Mouse (Mus musculus) spleen, adult 12 weeks (tissue): ENCODE measurements around the gene Pibf1.

Experiments
- DNase-seq: peaks from one replicate; pipeline ENCODE4 v3.0.0; 2022; ENCODE audit warnings: low spot score

The Pibf1 gene

DNA sequence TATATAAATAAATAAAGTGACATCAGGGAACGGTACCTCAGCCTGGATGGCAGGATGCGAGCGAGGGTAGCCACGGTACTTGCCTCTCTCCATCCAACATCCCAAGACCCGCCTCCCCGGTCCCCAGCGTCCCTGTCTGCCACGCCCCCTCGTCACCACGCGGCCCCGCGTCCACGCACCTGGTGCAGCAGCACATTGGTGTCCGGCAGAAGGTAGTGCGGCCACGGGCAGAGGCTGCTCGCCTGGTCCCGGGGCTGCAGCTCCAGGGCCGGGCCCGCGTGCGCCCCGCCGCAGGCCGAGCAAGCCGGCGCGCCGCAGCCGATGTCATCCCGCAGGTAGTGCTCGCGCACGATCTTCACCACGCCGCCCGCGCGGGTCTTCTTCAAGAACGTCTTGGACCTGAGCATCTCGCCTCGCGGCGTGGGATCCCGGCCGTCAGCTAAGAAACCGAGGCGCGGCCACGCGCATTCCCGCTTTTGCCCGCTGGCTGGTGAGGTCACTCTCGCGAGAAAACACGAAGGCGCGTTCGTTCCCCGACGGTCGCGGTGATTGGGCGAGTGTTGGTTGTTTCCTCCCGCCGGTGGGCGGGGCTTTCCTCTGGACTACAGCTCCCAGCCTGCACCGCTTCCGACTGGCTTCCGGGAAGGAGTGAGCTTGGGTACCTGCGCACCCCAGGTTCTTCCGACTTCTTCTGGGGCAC, at the start of gene Pibf1, which contains the start of gene Dis3:
Gene Pibf1 (plus strand): TSS at position 158 of the 700 bp plus-strand sequence.
Gene Dis3 (minus strand): TSS at position 504 of the 700 bp plus-strand sequence.
- peak; percentile 99 for DNase-seq

DNA sequence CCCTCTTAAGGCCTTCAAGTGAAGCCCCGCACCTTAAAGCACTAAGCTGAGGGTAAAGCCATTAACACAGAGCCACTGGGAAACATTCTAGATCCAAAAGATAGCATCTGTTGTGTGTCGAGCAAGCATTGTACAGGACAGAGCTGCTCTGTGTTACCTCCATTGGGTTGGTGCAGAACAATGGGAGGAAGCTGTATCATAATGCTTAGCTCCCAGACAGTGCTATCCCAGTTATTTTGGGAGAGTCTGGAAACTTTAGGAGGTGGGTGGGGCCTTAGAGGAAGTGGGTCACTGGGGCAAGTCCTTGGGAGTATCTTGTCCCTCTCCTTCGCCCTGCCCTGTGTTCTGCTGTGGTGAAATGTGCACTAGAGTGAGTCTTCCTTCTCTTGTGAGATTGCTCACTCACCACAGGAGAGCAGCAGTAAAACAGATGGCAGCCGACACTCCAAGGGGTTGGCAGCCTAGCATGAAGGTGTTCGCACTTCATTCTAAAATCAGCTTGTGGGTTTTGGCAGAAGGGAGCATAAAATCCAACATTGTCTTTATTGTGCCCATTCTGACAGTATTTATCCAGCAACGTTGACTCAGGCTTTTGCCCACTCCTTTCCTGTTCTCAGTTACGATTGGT, 40.2 kb upstream of the Pibf1 start:
- no peak for DNase-seq

DNA sequence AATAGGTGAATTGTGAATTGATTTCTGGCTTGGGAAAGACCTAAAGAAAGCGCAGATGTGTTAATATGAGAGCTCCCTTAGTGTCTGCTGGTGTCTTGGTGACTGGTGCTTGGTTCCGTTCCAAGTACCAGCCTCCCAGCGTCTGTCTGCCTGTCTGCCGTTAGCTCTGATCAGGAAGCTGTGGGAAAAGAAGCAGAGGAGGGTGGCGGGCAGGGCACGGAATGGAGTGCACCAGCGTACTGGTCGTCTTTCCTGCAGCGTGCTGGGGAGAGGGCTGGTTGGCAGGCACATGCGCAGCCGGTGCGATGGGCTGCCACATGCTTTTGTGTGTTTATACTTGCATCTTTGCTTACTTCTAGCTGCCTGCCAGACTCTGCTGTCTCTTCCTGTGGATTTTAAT, 38.6 kb upstream of the Pibf1 start:
- DNase-seq: no peak

DNA sequence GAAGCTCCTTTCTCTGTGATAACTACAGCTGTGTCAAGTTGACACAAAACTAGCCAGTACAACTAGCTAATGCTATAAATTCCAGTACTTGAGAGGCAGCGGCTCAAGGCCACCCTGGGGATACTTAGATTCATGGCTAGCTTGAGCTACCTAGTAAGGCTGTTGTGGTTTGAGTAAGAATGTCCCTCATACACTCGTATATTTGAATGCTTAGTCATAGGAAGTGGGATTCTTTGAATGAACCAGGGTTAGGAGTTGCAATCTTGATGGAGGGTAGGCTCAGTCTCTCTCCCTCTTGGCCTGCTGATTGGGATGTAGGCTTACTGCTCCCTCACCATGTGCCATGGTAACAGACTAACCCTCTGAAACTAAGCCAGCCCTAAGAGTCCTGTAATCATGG, 36.1 kb upstream of the Pibf1 start:
- DNase-seq: no peak

DNA sequence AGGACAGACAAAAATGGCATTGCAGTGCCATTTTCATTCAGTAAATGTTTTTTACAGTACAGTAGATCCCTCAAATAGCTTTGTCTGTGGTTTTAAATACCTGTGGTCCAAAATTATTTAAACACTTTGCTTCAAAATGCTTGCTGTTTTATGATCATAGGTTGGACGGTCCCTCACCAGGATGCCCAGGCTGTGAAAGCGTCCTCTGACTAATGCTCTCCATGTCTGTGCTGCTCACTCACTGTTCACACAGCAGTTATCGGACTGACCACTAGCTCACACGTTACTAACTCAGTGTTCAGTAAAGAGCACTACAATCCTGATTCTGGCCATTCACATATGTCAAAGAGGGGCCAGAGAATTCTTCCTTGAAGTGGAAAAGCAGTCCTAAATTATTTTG, 28.1 kb upstream of the Pibf1 start:
- DNase-seq: no peak

DNA sequence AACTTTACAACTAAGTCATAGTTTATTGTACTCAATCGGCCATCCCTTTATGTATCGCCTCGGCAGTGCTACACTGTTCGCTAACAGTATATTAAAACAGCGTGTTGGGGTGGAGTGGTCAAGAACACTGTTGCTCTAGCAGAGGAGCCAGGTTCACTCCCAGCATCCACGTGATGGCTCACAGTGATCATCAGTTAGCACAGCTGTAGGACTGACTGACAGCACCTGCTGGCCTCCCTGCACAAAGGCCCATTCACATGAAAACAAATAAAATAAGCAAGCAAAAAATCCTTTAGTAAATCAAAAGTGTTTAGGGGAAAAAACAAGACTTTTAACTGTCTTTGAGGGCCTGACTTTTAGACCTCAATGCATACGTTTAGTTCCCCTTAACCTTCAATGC, 10.3 kb upstream of the Pibf1 start:
- no peak for DNase-seq

DNA sequence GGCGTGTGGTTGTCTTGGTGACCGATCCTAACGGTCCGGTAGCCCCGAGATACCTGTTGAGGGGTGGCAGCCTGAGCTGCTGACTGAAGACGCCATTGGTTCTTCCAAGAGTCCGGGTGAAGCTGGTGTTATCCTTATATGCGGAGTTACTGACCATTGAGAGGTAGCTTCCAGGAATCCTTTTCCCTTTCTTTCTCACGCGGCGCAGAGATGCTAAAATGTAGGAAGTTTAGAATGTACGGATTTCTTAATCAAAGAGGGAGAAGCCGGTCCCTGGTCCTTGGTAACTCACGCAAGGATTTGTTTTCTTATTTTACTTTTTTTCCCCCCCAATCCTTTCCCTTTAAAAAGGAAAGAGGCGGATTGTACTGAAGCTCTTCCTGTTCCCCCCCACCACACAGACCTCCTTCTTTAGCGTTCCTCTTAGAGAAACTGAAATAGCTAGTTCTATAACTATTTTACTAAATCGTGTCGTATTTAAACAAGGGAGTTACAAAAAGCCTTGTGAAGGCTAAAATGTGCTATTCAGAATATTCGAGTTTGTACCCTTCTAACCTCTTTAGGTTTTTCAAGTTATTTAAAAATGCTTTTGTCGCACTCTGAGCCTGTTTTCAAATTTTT, 853 bp downstream of the Pibf1 start:
- DNase-seq: no peak

DNA sequence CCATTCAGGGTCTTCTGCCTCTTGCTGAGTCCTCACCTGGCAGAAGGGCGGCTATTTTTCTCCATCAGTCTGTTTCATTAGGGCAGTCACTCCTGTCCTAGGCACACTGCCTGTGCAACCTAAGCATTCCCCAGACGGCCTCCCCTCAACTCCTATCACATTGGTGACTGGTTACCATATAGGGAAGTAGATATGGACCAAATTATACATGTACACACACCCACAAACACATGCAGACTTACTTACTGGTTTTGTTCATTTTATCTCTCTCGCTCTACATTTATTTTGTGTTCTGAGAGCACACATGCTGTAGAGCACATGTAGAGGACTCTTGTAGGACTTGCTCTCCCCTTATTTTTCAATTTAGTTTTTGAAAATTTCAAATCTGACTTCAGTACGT, 3.8 kb downstream of the Pibf1 start:
- DNase-seq: no peak

DNA sequence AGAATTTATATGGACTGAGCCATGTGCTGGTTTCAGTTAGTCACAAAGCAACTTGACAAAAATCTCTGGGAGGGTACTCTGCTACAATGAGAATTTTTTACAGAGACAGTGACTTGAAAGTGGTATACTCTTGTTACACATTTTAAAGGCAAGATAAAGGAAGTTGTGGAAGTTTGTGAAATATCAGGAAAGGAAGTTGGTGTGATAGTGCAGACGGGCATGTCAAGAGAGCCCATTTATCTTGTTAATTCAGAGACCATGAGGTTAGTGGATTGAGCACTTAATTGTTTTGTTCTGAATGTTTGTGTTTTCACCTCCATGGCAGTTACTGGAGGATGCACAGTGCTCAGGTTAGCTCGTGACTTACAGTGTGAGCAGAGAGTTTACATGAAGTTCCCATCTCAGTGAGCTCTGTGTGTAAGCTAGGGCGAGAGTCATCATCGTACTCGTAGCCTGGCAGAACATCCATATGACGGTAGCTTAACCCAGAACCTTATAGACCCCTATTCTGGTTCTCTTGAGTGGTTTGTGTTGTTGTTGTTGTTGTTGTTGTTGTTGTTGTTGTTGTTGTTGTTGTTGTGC, 5.4 kb downstream of the Pibf1 start:
- no peak for DNase-seq

DNA sequence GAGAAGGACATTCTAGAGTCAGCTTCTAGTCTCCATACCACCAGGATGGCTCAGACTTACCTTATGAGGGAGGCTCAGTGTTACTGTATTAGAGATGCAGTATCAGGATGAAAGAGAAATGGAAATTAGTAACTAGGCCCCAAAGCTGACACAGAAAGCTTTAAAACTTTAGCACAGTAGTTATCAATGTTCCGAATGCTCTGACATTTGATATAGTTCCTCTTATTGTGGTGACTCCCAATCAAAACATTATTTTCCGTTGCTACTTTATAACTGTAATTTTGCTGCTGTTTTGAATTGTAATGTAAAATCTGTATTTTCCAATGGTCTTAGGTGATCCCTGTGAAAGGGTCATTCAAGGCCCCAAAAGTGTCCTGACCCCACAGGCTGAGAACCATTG, 7.4 kb downstream of the Pibf1 start:
- no peak for DNase-seq

DNA sequence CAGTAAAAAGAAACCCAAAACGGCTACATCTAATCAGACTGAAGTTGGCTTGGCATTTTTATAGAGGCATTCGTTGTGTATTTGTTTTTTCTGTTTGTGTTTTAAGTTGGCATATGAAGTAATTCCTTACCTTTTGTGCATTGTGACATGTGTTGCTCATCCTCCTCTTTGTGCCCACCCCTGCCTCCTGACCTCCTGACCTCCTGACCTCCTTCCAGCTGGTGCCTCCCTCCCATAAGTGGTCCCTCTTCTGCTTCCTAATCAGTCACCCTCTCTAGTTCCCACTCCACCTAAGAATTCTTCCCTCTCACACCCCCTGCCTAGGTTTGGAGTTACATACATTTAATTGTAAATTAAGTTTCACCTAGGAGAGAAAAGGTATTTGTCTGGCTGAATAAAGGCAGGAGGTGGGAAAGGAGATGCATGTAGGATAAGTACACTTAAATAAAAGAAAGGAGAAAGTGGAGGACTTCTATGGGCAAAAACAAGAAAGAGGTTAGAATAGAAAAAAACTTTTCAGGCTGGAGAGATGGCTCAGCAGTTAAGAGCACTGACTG, 8.5 kb downstream of the Pibf1 start:
- no peak for DNase-seq

DNA sequence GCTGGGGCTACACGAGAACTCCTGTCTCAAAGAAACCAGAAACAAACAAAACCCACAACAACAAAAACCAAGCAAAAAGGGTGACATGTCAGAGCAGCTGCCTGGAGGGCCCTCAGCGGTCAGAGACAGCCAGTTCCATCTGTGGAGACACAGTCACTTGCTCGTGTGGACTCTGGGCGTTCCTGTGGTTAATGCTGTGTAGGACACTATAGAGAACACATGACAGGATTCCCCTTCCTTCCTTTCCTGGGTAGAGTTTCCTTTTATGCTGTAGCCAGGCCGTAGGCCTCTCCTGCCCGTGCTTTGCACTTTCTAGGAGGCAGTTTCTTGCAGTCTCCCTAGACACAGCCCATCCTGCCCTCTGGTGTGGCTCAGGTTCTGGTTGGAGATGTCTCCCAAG, 9.5 kb downstream of the Pibf1 start:
- no peak for DNase-seq

DNA sequence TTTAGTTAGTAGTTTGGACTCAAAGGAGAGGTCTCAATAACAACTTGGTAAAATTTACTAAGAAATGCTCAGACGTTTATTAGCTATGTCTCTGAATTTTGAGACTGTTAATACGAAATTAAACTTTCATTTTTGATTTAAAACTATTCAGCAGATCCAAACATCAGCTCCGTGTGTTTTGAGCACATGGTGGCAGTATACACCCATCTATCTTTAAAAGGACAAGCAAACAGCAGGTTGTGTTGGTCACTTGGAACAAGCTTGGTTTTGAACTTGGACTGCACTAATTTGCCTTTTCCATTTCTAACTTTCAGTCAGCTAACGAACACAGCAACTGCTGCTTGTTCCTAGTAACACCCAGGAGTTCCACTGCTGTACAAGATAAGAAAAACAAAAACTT, 18.4 kb downstream of the Pibf1 start:
- no peak for DNase-seq

DNA sequence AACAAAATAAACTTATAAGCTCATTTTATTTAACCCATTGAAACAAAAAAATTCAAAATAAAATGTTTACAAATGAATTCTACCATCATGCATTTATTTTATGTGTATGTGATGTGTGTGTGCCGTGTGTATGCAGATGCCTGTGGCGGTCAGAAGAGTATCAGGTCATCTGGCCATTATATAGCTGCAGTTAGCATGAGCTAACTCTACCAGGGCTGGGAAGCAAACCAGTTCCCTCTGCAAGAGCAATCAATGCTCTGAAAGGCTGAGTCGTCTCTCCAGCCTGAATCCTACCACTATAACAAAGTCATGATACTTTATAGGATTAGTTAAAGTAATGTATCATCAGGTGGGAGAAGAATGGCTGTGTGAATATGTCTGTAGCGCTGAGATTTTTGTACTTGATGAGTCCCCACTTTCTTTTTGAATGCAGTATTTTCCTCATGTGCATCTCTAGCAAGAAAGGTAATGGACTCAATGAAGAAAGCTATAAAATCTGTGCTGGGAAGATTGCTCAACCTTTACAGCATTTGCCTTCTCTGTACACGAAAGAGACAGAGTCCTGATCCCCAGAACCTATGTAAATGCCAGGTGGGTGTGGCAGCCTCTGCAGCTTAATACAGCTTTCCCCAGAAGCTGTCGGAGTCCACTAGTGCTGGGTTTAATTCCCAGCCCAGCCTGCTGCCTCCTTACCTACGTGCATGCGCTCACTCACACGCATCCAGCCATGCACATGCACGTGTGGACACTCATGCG, 22.5 kb downstream of the Pibf1 start:
- no peak for DNase-seq

DNA sequence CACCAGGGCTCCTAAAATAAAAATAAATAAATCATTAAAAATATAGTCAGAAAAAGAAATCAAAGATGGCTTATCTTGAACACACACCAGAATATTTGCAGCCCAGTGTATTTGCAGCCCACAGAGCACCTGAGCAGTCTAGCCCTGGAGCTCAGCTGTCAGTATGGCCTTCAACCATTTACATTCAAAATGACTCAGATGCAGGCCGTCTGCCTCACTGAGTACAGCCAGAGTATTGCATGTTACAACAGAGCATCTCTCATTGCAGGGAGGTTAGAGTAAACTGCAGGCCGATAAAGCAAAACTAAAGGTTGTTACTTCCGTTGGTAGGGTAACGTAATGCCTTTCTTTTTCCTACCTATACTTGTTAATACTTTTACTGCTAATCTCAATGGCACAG, 24.9 kb downstream of the Pibf1 start:
- DNase-seq: no peak

DNA sequence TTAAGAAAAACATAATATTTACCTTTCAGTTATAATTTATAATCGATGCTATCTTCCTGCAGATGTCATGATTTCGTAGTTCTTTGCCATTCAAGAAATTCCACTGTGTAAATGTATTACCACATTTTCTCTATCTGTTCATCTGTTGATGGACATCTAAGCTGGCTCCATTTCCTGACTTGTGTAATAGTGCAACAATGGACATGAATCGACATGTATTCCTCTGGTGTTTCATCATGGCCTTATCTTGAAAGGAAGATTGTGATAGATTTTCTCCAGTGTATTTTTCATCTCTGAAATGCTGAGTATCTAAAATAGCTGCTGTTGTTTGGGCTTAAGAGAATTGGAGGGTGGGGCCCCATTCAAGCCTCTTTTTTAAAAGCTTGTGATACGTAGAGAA, 27.5 kb downstream of the Pibf1 start:
- DNase-seq: no peak

DNA sequence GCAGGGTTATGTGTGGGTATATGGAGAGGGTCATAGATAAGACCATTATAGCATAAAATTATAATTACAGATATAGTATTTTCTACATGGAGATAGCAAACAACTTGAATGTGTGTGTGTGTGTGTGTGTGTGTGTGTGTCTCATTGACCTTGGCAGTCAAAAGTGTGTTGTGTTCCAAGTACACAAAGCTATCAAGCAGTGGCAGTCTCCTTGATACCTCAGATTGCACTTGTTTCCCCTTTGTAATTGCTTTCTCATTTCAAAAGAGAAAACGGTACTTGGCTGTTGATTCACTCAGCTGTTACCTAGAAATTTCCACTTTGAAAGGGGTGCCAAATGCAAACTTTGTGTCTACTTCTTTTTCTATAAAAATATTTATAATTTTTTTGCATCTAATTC, 28.3 kb downstream of the Pibf1 start:
- no peak for DNase-seq

DNA sequence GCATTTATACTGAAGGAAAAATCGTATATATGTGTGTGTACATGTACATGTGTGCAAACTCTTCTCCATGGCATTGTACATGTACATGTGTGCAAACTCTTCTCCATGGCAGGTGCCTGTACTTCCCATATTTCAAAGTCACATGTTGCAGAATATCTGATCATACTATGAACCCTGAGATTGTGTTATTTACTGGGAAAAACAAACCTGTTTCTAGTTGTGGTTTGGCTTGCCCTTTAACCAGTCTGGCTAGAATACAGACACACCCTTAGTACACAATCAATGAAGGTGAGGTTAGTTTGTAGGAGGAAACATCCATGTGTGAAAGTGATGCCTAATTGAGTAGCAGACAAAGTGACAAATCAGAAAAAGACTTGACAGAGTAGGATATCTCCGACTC, 29.8 kb downstream of the Pibf1 start:
- no peak for DNase-seq

DNA sequence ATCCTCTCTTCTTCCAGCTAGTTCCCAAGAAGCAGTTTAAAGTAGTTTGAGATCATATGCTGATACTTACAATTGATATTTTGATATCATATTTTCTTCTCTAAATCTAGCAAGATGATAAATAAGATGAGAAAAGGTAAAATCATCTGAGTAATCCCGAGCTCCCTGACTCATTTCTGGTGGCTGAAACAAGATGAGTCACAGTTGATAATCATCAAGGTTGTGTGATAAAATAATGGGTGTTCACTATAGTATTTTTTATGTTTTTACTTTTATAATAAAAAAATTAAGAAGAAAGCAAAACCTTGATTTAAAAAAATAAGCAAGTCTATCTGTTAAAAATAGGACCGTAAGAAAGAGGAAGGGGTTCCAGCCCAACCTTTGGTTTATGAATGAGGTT, 34.8 kb downstream of the Pibf1 start:
- no peak for DNase-seq

DNA sequence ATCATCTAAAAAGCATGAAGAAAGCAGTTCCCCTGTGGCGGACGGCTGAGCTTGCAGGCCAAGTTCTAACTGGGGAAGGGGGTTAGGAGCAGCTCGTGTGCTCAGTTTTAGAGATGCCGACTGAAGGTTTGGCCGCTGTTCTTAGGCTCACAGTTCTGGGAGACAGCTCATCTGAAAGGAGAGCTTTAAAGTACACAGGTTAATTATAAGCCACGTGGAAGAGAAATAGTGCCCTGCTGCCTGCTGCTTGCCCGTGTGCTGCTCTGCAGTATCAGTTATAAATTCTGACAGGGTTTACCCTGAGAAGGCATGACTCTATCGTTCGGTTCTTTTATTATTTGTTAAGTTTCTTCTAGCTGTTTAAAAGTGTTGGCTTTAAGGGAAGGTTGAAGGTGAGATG, 36.5 kb downstream of the Pibf1 start:
- no peak for DNase-seq

DNA sequence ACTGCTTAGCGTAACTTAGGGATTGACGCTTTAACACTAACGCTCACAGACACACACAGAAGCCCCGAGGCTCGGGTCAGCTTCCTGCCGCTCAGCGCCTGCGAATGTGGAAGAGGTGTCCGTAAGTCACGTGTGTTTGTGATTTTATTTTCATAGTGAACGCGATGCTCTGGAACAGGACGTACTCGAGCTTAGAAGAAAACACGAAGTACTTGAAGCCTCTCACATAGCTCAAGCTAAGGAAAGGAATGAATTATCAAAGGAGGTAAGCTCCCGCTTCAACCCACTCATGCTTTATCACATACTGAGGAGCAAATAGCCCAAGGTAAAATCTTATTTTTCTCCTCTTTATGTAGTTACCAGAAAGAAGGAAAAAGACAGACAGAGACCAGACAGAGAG, 37.1 kb downstream of the Pibf1 start:
- DNase-seq: no peak

DNA sequence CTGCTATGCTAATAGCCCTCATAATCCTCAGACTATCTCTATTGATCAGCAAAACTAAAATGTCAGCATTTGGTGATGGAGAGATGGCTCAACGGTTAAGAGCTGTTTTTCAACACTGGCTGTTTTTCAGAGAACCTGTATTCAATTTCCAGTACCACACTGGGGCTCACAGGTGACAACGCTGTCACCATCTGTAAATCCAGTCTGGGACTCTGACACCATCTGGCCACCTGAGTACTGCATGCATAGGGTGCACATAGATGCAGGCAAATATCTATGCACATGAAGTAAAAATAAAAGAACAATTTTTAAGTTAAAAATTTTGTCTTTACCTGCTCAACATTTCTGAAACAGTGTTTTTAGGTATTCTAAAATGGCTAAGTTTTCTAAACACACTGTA, 40.8 kb downstream of the Pibf1 start:
- DNase-seq: no peak
